Mouse (Mus musculus) MEL (cell line): Measurements from ENCODE around the gene Cstl1.

Experiments used
- CHD2 ChIP-seq: IDR thresholded peaks from 2 replicates; pipeline ENCODE4 v1.6.1; 2011; ENCODE audit warnings: low read length, improper control_type of control experiment
- CTCF ChIP-seq, 3 experiments: IDR thresholded peaks in 2 of 3; conservative IDR thresholded peaks in 1 of 3; 2 replicates each; pipeline ENCODE4 v1.5.1; 2011 to 2012; ENCODE audit warnings: low read length in 3 of 3, low read depth in 2 of 3, mild to moderate bottlenecking in 2 of 3, improper control_type of control experiment in 1 of 3, inconsistent platforms in 1 of 3, mixed read lengths in 1 of 3, moderate library complexity in 1 of 3; ENCODE audit not compliant: control insufficient read depth in 1 of 3, insufficient read depth in 1 of 3, poor library complexity in 1 of 3, severe bottlenecking in 1 of 3
- EP300 ChIP-seq, 2 experiments: IDR thresholded peaks; 2 replicates each; pipeline ENCODE4 v1.6.1; 2011; ENCODE audit warnings: improper control_type of control experiment in 2 of 2, low read length in 2 of 2, low read depth in 1 of 2, mild to moderate bottlenecking in 1 of 2
- MAZ ChIP-seq: IDR thresholded peaks from 2 replicates; pipeline ENCODE4 v1.6.1; 2012; ENCODE audit warnings: low read depth, mild to moderate bottlenecking, inconsistent platforms, low read length, improper control_type of control experiment
- MXI1 ChIP-seq: IDR thresholded peaks from 2 replicates; pipeline ENCODE4 v1.6.1; 2011; ENCODE audit warnings: mild to moderate bottlenecking, low read depth, low read length, improper control_type of control experiment
- POLR2A ChIP-seq, 2 experiments: IDR thresholded peaks; 2 replicates each; pipeline ENCODE4 v1.6.1; 2011 to 2012; ENCODE audit warnings: low read length in 2 of 2, mild to moderate bottlenecking in 2 of 2, control low read depth in 1 of 2, improper control_type of control experiment in 1 of 2, low read depth in 1 of 2, moderate library complexity in 1 of 2; ENCODE audit not compliant: control insufficient read depth in 1 of 2, insufficient read depth in 1 of 2, poor library complexity in 1 of 2
- ZC3H11A ChIP-seq: IDR thresholded peaks from 2 replicates; pipeline ENCODE4 v1.6.1; 2012; ENCODE audit warnings: low read depth, mild to moderate bottlenecking, inconsistent platforms, low read length, improper control_type of control experiment
- ZNF384 ChIP-seq: IDR thresholded peaks from 2 replicates; pipeline ENCODE4 v1.6.1; 2012; ENCODE audit warnings: low read depth, mild to moderate bottlenecking, inconsistent platforms, low read length, improper control_type of control experiment

- TF ChIP-seq POLR2A (IDR thresholded peaks at IDR 0.05; ENCODE audit: control insufficient read depth in 1 of 2, insufficient read depth in 1 of 2, low read depth in 1 of 2, low read length in 2 of 2, poor library complexity in 1 of 2) (no peak), CTCF (IDR thresholded peaks at IDR 0.05 in 2 of 3, conservative IDR thresholded peaks at IDR 0.05 in 1 of 3; ENCODE audit: control insufficient read depth in 1 of 3, insufficient read depth in 1 of 3, low read depth in 2 of 3, low read length in 3 of 3, poor library complexity in 1 of 3, severe bottlenecking in 1 of 3) (no peak), ZC3H11A (no peak), MAZ (no peak), ZNF384 (no peak), CHD2 (no peak), EP300 (IDR thresholded peaks at IDR 0.05; ENCODE audit: low read depth in 1 of 2, low read length in 2 of 2) (no peak), MXI1 (no peak)
Measured at GRCm38 (mm10) chr2:148717072-148717471, 33.1 kb upstream of the Cstl1 start.
